Mouse (Mus musculus) heart, adult 2 months (tissue): ENCODE results near the gene Padi3.

Experiments
- CTCF ChIP-seq: fragments of 200-600 bp; IDR thresholded peaks from 2 replicates; pipeline ENCODE4 v1.8.1; 2022; ENCODE audit warnings: antibody characterized with exemption, mild to moderate bottlenecking, moderate library complexity
- EP300 ChIP-seq: fragments of 200-500 bp; IDR thresholded peaks from 2 replicates; pipeline ENCODE4 v1.6.1; 2011; ENCODE audit warnings: low read depth, low read length, control low read depth; ENCODE audit not compliant: insufficient read depth
- POLR2A ChIP-seq: fragments of 200-500 bp; IDR thresholded peaks from 2 replicates; pipeline ENCODE4 v1.6.1; 2011; ENCODE audit warnings: mild to moderate bottlenecking, low read depth, low read length, control low read depth; ENCODE audit not compliant: insufficient read depth

GRCm38 (mm10) chr4:140791071-140791470 is 19.4 kb downstream of the Padi3 start:
- TF ChIP-seq POLR2A (no peak), CTCF (no peak), EP300 (no peak)
